Mouse (Mus musculus) hindbrain, embryonic 12.5 days (tissue): ENCODE data around the gene Gm12830. TPM values are rescaled to one million over a fixed set of nuclear protein-coding genes. Genes with fewer than 3 reads are reported as not detected.
A peak's percentile ranks its signal among the peaks of the same experiment; 100 is the strongest.

Source experiments
- ATAC-seq: fragments of 200-750 bp; cut with Nextera tagmentation; 2 replicates; pipeline ENCODE4 v1.8.0; 2017; ENCODE audit warnings: moderate TSS enrichment; ENCODE audit not compliant: low FRiP score
- H3K27ac ChIP-seq: fragments of 300-500 bp; sonication (generic); 2 replicates; pipeline ENCODE4 v1.5.1; 2016; ENCODE audit warnings: mild to moderate bottlenecking
- H3K27me3 ChIP-seq: fragments of 300-500 bp; sonication (generic); 2 replicates; pipeline ENCODE4 v1.6.1; 2016; ENCODE audit warnings: mild to moderate bottlenecking
- H3K36me3 ChIP-seq: fragments of 300-500 bp; sonication (generic); 2 replicates; pipeline ENCODE4 v1.6.1; 2016; ENCODE audit warnings: mild to moderate bottlenecking
- H3K4me1 ChIP-seq: fragments of 300-500 bp; sonication (generic); 2 replicates; pipeline ENCODE4 v1.6.1; 2016
- H3K4me2 ChIP-seq: fragments of 300-500 bp; sonication (generic); replicated peaks from 2 replicates; pipeline ENCODE4 v1.6.1; 2016; ENCODE audit warnings: mild to moderate bottlenecking
- H3K4me3 ChIP-seq: fragments of 300-500 bp; sonication (generic); 2 replicates; pipeline ENCODE4 v1.5.1; 2016; ENCODE audit warnings: mild to moderate bottlenecking
- H3K9ac ChIP-seq: fragments of 300-500 bp; sonication (generic); 2 replicates; pipeline ENCODE4 v1.6.1; 2016; ENCODE audit warnings: mild to moderate bottlenecking, moderate library complexity
- H3K9me3 ChIP-seq: fragments of 300-500 bp; sonication (generic); replicated peaks from 2 replicates; pipeline ENCODE4 v1.6.1; 2016; ENCODE audit warnings: mild to moderate bottlenecking
- WGBS: fragments of 180-500 bp; shearing (Covaris S2); methylation state at CpG from one replicate; pipeline ENCODE4 v1.1.7; 2016; 5-methylcytosine and 5-hydroxymethylcytosine counted together
- polyA plus RNA-seq: library from polyadenylated mRNA; unstranded; fragments of >200 nt; fragmentation: Nextera tagmentation; extraction: Ambion mirVana; gene quantifications from 2 replicates; pipeline ENCODE4 v1.2.1, GENCODE M21; 2016

Gene Gm12830
- polyA plus RNA-seq = not detected in 2 replicates

GRCm38 (mm10) chr4:114821567-114822192, at the start of gene Gm12830:
TSS of gene Gm12830 (plus strand) at chr4:114821722.
- under 1% methylated on average over 51 of the region's 51 CpGs for WGBS
- H3K4me3 ChIP-seq = peak within 1 kb of the TSS; percentile 34
- H3K4me1 ChIP-seq = peaks cover 22% of the 10 kb centered on the region
- no peaks in the 10 kb centered on the region for H3K9me3 ChIP-seq
- H3K4me2 ChIP-seq = peak within 1 kb of the TSS; percentile 52
- peak within 1 kb of the TSS; percentile 41; the same call in 1 of the 2 replicates for H3K27ac ChIP-seq
- ATAC-seq = peak; percentile 79
- H3K9ac ChIP-seq = no peak within 1 kb of the TSS; the same call in 1 of the 2 replicates
- H3K27me3 ChIP-seq = peaks cover 59% of the 10 kb centered on the region
- no peaks in the 10 kb centered on the region for H3K36me3 ChIP-seq

- Histone ChIP-seq H3K4me3 (no peak overlapping the region), H3K36me3 (no peaks in the 10 kb centered on the region), H3K27me3 (no peaks in the 10 kb centered on the region), H3K4me2 (no peak overlapping the region), H3K9me3 (no peaks in the 10 kb centered on the region), H3K9ac (no peak overlapping the region), H3K4me1 (no peaks in the 10 kb centered on the region), H3K27ac (no peak overlapping the region)
- ATAC-seq = no peak
- 100% methylated on average over 1 of the region's 1 CpGs for WGBS
Observed at GRCm38 (mm10) chr4:114773316-114773715, 48.2 kb upstream of the Gm12830 start.

- Histone ChIP-seq H3K36me3 (no peaks in the 10 kb centered on the region), H3K4me3 (no peak overlapping the region), H3K9ac (no peak overlapping the region), H3K27ac (0 out of 2 replicates have a peak overlapping the region, but pooled peaks have one; percentile 9), H3K27me3 (peaks cover 4% of the 10 kb centered on the region), H3K9me3 (no peaks in the 10 kb centered on the region), H3K4me1 (peaks cover 14% of the 10 kb centered on the region), H3K4me2 (no peak overlapping the region)
- 51% methylated on average over 11 of the region's 11 CpGs for WGBS
- no peak for ATAC-seq
Observed at GRCm38 (mm10) chr4:114777625-114778202, 43.8 kb upstream of the Gm12830 start.

GRCm38 (mm10) chr4:114778716-114779474, 42.6 kb upstream of the Gm12830 start:
- H3K4me3 ChIP-seq = no peak overlapping the region
- H3K4me1 ChIP-seq = peaks cover 14% of the 10 kb centered on the region
- no peak overlapping the region for H3K9ac ChIP-seq
- H3K27ac ChIP-seq = no peak overlapping the region
- peaks cover 12% of the 10 kb centered on the region for H3K27me3 ChIP-seq
- H3K9me3 ChIP-seq = no peaks in the 10 kb centered on the region
- WGBS = 49% methylated on average over 7 of the region's 7 CpGs
- H3K4me2 ChIP-seq = no peak overlapping the region
- ATAC-seq = no peak
- H3K36me3 ChIP-seq = no peaks in the 10 kb centered on the region

GRCm38 (mm10) chr4:114779475-114779757, 42.1 kb upstream of the Gm12830 start:
- no peak for ATAC-seq
- Histone ChIP-seq H3K9me3 (no peaks in the 10 kb centered on the region), H3K4me1 (peaks cover 14% of the 10 kb centered on the region), H3K4me3 (no peak overlapping the region), H3K36me3 (no peaks in the 10 kb centered on the region), H3K9ac (no peak overlapping the region), H3K27ac (no peak overlapping the region), H3K27me3 (peaks cover 13% of the 10 kb centered on the region), H3K4me2 (no peak overlapping the region)
- 19% methylated on average over 5 of the region's 5 CpGs for WGBS

- Histone ChIP-seq H3K9ac (no peak overlapping the region), H3K9me3 (no peaks in the 10 kb centered on the region), H3K36me3 (no peaks in the 10 kb centered on the region), H3K4me3 (no peak overlapping the region), H3K4me1 (peaks cover 14% of the 10 kb centered on the region), H3K4me2 (no peak overlapping the region), H3K27ac (0 out of 2 replicates have a peak overlapping the region, but pooled peaks have one; percentile 25), H3K27me3 (peaks cover 13% of the 10 kb centered on the region)
- ATAC-seq = peak; percentile 27; the same call in 1 of the 2 replicates
- WGBS = 62% methylated on average over 17 of the region's 17 CpGs
Observed at GRCm38 (mm10) chr4:114779758-114780546, 41.6 kb upstream of the Gm12830 start.

GRCm38 (mm10) chr4:114782851-114783250, 38.7 kb upstream of the Gm12830 start:
- Histone ChIP-seq H3K4me2 (no peak overlapping the region), H3K27ac (no peak overlapping the region), H3K36me3 (no peaks in the 10 kb centered on the region), H3K9me3 (no peaks in the 10 kb centered on the region), H3K9ac (no peak overlapping the region), H3K27me3 (peaks cover 13% of the 10 kb centered on the region), H3K4me3 (no peak overlapping the region), H3K4me1 (peaks cover 14% of the 10 kb centered on the region)
- WGBS = 68% methylated on average over 7 of the region's 7 CpGs
- no peak for ATAC-seq

GRCm38 (mm10) chr4:114784735-114785134, 36.8 kb upstream of the Gm12830 start:
- ATAC-seq = no peak
- Histone ChIP-seq H3K27ac (no peak overlapping the region), H3K36me3 (no peaks in the 10 kb centered on the region), H3K4me3 (no peak overlapping the region), H3K27me3 (peaks cover 13% of the 10 kb centered on the region), H3K4me1 (peaks cover 12% of the 10 kb centered on the region), H3K9me3 (no peaks in the 10 kb centered on the region), H3K4me2 (no peak overlapping the region), H3K9ac (no peak overlapping the region)
- WGBS = 93% methylated on average over 2 of the region's 2 CpGs

- WGBS = 43% methylated on average over 4 of the region's 4 CpGs
- peaks cover under 1% of the 10 kb centered on the region; the same call in 1 of the 2 replicates for H3K27me3 ChIP-seq
- no peak overlapping the region for H3K4me3 ChIP-seq
- H3K4me1 ChIP-seq = 0 out of 2 replicates have a peak, but pooled peaks cover 4% of the 10 kb centered on the region
- H3K36me3 ChIP-seq = no peaks in the 10 kb centered on the region
- H3K27ac ChIP-seq = no peak overlapping the region
- no peaks in the 10 kb centered on the region for H3K9me3 ChIP-seq
- no peak overlapping the region for H3K9ac ChIP-seq
- no peak overlapping the region for H3K4me2 ChIP-seq
- ATAC-seq = no peak
Observed at GRCm38 (mm10) chr4:114788856-114789255, 32.7 kb upstream of the Gm12830 start.

- Histone ChIP-seq H3K9ac (no peak overlapping the region), H3K27ac (no peak overlapping the region), H3K27me3 (no peaks in the 10 kb centered on the region), H3K36me3 (no peaks in the 10 kb centered on the region), H3K4me2 (no peak overlapping the region), H3K4me1 (0 out of 2 replicates have a peak, but pooled peaks cover 4% of the 10 kb centered on the region), H3K4me3 (no peak overlapping the region), H3K9me3 (no peaks in the 10 kb centered on the region)
- WGBS = 64% methylated on average over 9 of the region's 9 CpGs
- ATAC-seq = no peak
Observed at GRCm38 (mm10) chr4:114791650-114792049, 29.9 kb upstream of the Gm12830 start.

- Histone ChIP-seq H3K4me1 (peaks cover 9% of the 10 kb centered on the region; the same call in 1 of the 2 replicates), H3K36me3 (no peaks in the 10 kb centered on the region), H3K9ac (no peak overlapping the region), H3K27me3 (0 out of 2 replicates have a peak, but pooled peaks cover 9% of the 10 kb centered on the region), H3K9me3 (no peaks in the 10 kb centered on the region), H3K27ac (no peak overlapping the region), H3K4me3 (no peak overlapping the region), H3K4me2 (no peak overlapping the region)
- ATAC-seq = no peak
- WGBS = 98% methylated on average over 2 of the region's 2 CpGs
Observed at GRCm38 (mm10) chr4:114793836-114794235, 27.7 kb upstream of the Gm12830 start.
